Mouse (Mus musculus): ENCODE results near the gene Asb12. TPM values are rescaled to one million over a fixed set of nuclear protein-coding genes. Genes with fewer than 3 reads are reported as not detected.

Asb12 gene
- total and polyA plus RNA-seq, 3 experiments, result 10.1 to 15.7 (median 12.7) TPM

DNA sequence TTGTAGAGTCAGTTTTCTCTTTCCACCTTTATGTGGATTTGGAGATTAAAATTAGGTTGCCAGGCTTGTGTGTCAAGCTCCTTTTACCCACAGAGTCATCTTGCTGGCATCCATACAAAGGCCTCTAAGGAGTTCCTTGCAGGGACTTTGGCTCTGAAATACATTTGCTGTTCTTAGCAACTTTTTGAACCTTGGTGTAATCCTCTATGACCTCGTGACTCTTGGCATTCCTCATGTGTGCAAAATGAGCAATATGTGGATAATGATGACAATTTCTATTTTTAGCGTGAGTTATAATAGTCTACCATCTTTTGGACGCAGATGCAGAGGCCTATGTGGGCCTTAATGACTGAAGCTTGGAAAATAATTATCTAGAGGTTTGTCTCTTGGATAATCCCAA is 100.6 kb downstream of the Asb12 start:
- Histone ChIP-seq H3K27me3 (ENCODE audit: control insufficient read depth, insufficient read depth, low read length) (no peaks in the 10 kb centered on the region), H3K79me2 (replicated peaks; ENCODE audit: control insufficient read depth, insufficient read depth, low read length) (no peaks in the 10 kb centered on the region), H3K36me3 (ENCODE audit: control insufficient read depth, insufficient read depth, low read length) (no peaks in the 10 kb centered on the region), H3K9ac (ENCODE audit: low read depth, low read length) (no peak overlapping the region), H3K4me1 (ENCODE audit: control insufficient read depth, insufficient read depth, low read length) (no peaks in the 10 kb centered on the region), H3K4me3 (no peak overlapping the region), H3K27ac (no peak overlapping the region)
- intact Hi-C loops (cut with DNase I), result no loop called here
- TF ChIP-seq POLR2A (IDR thresholded peaks at IDR 0.05; ENCODE audit: insufficient read depth, low read depth, low read length) (no peak), EP300 (IDR thresholded peaks at IDR 0.05; ENCODE audit: insufficient read depth, low read depth, low read length) (no peak), CTCF (IDR thresholded peaks at IDR 0.05) (no peak)
- WGBS, result 31% methylated on average over 3 of the region's 3 CpGs
- DNase-seq, result no peak

DNA sequence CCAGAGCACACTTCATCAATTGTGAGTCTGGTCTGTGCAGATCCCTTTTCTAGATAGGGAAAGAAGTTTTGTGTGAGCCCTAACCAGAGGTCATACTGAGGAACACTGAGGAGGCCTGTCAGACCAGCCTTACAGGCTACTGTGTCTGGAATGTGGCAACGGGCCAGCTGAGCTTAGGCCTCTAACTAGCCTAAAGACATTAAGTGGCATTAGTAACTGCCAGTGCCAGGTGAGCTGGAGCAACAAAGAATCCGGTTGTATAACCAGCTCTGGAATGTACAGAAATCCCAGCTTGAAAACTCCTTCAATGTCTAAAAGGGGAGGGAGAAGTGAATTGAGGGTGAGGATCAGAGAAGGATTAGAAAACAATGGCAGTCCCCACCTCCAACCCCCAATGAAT is 111.9 kb downstream of the Asb12 start:
- WGBS, result 68% methylated on average over 2 of the region's 2 CpGs
- Histone ChIP-seq H3K27me3 (ENCODE audit: control insufficient read depth, insufficient read depth, low read length) (no peaks in the 10 kb centered on the region), H3K36me3 (ENCODE audit: control insufficient read depth, insufficient read depth, low read length) (no peaks in the 10 kb centered on the region), H3K79me2 (replicated peaks; ENCODE audit: control insufficient read depth, insufficient read depth, low read length) (no peaks in the 10 kb centered on the region), H3K4me1 (ENCODE audit: control insufficient read depth, insufficient read depth, low read length) (peaks cover 7% of the 10 kb centered on the region), H3K27ac (no peak overlapping the region), H3K4me3 (no peak overlapping the region), H3K9ac (ENCODE audit: low read depth, low read length) (no peak overlapping the region)
- intact Hi-C loops (cut with DNase I), result loop anchor here (5.0 to 10.0 kb wide), 3 partner anchors 209 to 509 kb away; partner anchors contain the start of genes Las1l, Spin4 and Zc4h2
- peak in 1 of 2 experiments; percentile 2 for DNase-seq
- TF ChIP-seq POLR2A (IDR thresholded peaks at IDR 0.05; ENCODE audit: insufficient read depth, low read depth, low read length), result no peak
- no peak for TF ChIP-seq EP300 (IDR thresholded peaks at IDR 0.05; ENCODE audit: insufficient read depth, low read depth, low read length)
- no peak for TF ChIP-seq CTCF (IDR thresholded peaks at IDR 0.05)

GRCm38 (mm10) chrX:95445141-95445540 is 112.6 kb downstream of the Asb12 start:
- intact Hi-C loops (cut with DNase I), result loop anchor here (5.0 to 10.0 kb wide), 3 partner anchors 210 to 510 kb away; partner anchors contain the start of genes Las1l, Spin4 and Zc4h2
- peaks cover 7% of the 10 kb centered on the region for H3K4me1 ChIP-seq (ENCODE audit: control insufficient read depth, insufficient read depth, low read length)
- H3K36me3 ChIP-seq (ENCODE audit: control insufficient read depth, insufficient read depth, low read length), result no peaks in the 10 kb centered on the region
- peak overlapping the region; percentile 57 for H3K4me3 ChIP-seq
- H3K27ac ChIP-seq, result peak overlapping the region; percentile 90
- no peaks in the 10 kb centered on the region for H3K79me2 ChIP-seq (replicated peaks; ENCODE audit: control insufficient read depth, insufficient read depth, low read length)
- 36% methylated on average over 3 of the region's 3 CpGs for WGBS
- TF ChIP-seq EP300 (IDR thresholded peaks at IDR 0.05; ENCODE audit: insufficient read depth, low read depth, low read length) (no peak), CTCF (IDR thresholded peaks at IDR 0.05) (no peak)
- no peak for DNase-seq
- H3K27me3 ChIP-seq (ENCODE audit: control insufficient read depth, insufficient read depth, low read length), result no peaks in the 10 kb centered on the region
- peak overlapping the region; percentile 63; the same call in 1 of the 2 replicates for H3K9ac ChIP-seq (ENCODE audit: low read depth, low read length)

GRCm38 (mm10) chrX:95444776-95445111 is 113.0 kb downstream of the Asb12 start, which contains the start of gene Amer1:
Gene Amer1 (minus strand): TSS chrX:95444872.
- peak; percentile 88 to 93 for DNase-seq
- Histone ChIP-seq H3K4me1 (ENCODE audit: control insufficient read depth, insufficient read depth, low read length) (peaks cover 7% of the 10 kb centered on the region), H3K36me3 (ENCODE audit: control insufficient read depth, insufficient read depth, low read length) (no peaks in the 10 kb centered on the region), H3K79me2 (replicated peaks; ENCODE audit: control insufficient read depth, insufficient read depth, low read length) (no peaks in the 10 kb centered on the region), H3K27ac (peak within 1 kb of the TSS; percentile 90), H3K27me3 (ENCODE audit: control insufficient read depth, insufficient read depth, low read length) (no peaks in the 10 kb centered on the region), H3K9ac (ENCODE audit: low read depth, low read length) (peak within 1 kb of the TSS; percentile 63), H3K4me3 (peak within 1 kb of the TSS; percentile 57)
- intact Hi-C loops (cut with DNase I), result loop anchor here (5.0 to 10.0 kb wide), 4 partner anchors 33 to 510 kb away; partner anchors contain the start of genes Las1l, Spin4 and Zc4h2
- 10% methylated on average over 19 of the region's 19 CpGs for WGBS
- TF ChIP-seq EP300 (IDR thresholded peaks at IDR 0.05; ENCODE audit: insufficient read depth, low read depth, low read length), result no peak
- peak; percentile 56; the same call in 1 of the 2 replicates for TF ChIP-seq POLR2A (IDR thresholded peaks at IDR 0.05; ENCODE audit: insufficient read depth, low read depth, low read length)

DNA sequence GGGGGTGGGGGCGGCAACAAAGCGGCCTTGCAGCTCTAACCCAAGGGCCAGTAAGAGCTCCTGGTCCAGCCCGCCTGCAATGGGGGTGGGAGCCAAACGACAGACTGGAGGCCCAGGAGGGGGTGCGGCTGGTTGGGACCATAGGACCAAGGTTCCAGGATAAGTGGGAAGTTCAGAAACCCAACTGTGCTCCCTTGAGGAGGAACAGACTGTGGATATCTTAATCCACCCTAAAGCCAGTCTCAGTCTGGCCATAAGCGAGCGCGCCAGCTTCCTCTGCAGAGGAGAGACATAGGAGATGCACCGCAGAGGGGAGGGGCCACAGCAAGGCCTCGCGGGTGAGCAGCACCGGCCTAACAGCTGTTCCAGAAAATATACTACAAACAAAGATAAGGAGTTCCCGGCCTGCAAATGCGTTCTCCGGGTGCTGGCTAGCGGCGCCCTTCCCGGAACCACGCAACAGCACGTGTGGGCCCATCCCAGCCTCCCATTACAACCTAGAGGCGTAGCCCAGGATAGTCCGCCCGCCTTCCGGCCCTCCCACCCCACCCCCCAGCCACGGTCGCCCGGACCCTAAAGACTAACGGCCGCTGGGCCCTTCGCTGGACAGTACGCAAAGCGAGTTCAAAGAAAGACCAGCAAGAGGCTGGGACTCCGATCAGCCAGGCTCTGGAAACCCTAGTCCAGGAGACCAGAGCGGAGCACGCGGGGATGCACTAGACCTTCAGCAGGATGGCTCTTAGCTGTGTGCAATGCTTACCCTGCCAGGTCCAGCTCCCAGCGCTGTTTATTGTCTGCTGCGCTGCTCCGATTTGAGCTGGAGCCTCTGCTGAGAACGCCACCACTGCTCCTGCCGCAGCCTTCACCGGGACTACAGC is 113.7 kb downstream of the Asb12 start:
- WGBS, result 14% methylated on average over 42 of the region's 42 CpGs
- peak overlapping the region; percentile 61 for H3K9ac ChIP-seq (ENCODE audit: low read depth, low read length)
- intact Hi-C loops (cut with DNase I), result loop anchor here (5.0 to 10.0 kb wide), 3 partner anchors 33 to 511 kb away; partner anchors contain the start of genes Las1l and Zc4h2

GRCm38 (mm10) chrX:95443390-95443789 is 114.4 kb downstream of the Asb12 start:
- intact Hi-C loops (cut with DNase I), result loop anchor here (5.0 to 10.0 kb wide), 3 partner anchors 34 to 511 kb away; partner anchors contain the start of genes Las1l and Zc4h2
- Histone ChIP-seq H3K36me3 (ENCODE audit: control insufficient read depth, insufficient read depth, low read length) (no peaks in the 10 kb centered on the region), H3K4me3 (peak overlapping the region; percentile 57), H3K27ac (peak overlapping the region; percentile 90), H3K9ac (ENCODE audit: low read depth, low read length) (peak overlapping the region; percentile 61), H3K4me1 (ENCODE audit: control insufficient read depth, insufficient read depth, low read length) (peaks cover 7% of the 10 kb centered on the region), H3K27me3 (ENCODE audit: control insufficient read depth, insufficient read depth, low read length) (no peaks in the 10 kb centered on the region), H3K79me2 (replicated peaks; ENCODE audit: control insufficient read depth, insufficient read depth, low read length) (no peaks in the 10 kb centered on the region)
- 33% methylated on average over 12 of the region's 12 CpGs for WGBS
- peak; percentile 9 to 33 for DNase-seq
- TF ChIP-seq EP300 (IDR thresholded peaks at IDR 0.05; ENCODE audit: insufficient read depth, low read depth, low read length) (no peak), CTCF (IDR thresholded peaks at IDR 0.05) (no peak), POLR2A (IDR thresholded peaks at IDR 0.05; ENCODE audit: insufficient read depth, low read depth, low read length) (no peak)

More for the DNA sequence above, 113.7 kb downstream of the Asb12 start:
- TF ChIP-seq POLR2A (IDR thresholded peaks at IDR 0.05; ENCODE audit: insufficient read depth, low read depth, low read length), result no peak
- no peak for TF ChIP-seq CTCF (IDR thresholded peaks at IDR 0.05)
- TF ChIP-seq EP300 (IDR thresholded peaks at IDR 0.05; ENCODE audit: insufficient read depth, low read depth, low read length), result no peak
- DNase-seq, result peak; percentile 65 to 70
- H3K36me3 ChIP-seq (ENCODE audit: control insufficient read depth, insufficient read depth, low read length), result no peaks in the 10 kb centered on the region
- H3K4me1 ChIP-seq (ENCODE audit: control insufficient read depth, insufficient read depth, low read length), result peaks cover 7% of the 10 kb centered on the region
- no peaks in the 10 kb centered on the region for H3K27me3 ChIP-seq (ENCODE audit: control insufficient read depth, insufficient read depth, low read length)
- peak overlapping the region; percentile 57 for H3K4me3 ChIP-seq
- H3K79me2 ChIP-seq (replicated peaks; ENCODE audit: control insufficient read depth, insufficient read depth, low read length), result no peaks in the 10 kb centered on the region
- H3K27ac ChIP-seq, result peak overlapping the region; percentile 90
